Comparison of ENCODE assay signal across 14 mouse cellular contexts in the genomic region with DNA sequence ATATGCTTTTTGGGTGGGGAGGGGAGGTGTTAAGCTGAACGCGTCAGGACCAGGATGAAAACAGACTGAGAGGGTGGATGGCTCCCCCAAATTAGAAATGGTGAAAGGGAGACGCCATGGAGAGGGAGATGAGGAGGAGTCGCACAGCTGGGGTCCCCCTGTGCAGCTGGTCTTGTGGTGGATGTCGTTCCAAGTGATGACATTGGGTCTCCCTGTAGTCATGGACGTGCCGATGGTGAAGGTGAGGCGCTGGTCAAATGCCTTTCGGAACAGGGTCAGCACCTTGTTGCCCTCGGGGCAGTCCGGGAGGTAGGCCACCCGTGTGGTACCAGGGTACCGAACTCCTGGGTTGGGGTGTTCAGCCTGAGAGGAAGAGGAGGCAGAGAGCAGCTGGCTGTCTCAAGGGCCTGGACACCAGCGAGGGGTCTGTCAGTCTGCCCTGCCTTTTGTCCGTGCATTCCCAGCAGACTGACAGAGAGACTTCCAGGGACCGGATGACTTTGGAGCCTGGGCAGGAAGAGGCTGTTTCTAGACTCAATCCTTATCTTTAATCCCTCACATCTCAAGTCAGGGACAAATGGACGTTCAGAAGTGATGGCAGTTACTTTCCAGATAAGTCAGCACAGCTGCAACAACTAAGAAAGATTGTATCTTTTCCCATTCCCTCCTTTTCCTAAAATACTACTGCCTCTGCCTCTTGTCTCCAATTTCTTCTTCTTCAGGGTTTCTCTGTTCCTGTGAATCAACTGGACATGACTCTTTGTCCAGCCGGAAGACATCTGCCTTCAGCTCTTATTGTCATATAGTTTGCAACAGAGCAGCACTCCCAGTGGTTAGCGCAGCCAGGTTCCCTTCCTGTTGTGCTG. TPM values are rescaled to one million over a fixed set of nuclear protein-coding genes. Genes with fewer than 3 reads are reported as not detected.
DNase-seq lines count a peak whose midpoint lies in the region; ATAC-seq and TF ChIP-seq lines count a peak whose summit lies in the region.
"Had no signal": no experiment of that assay in that cellular context is flagged by ENCODE, and none has a peak within 500 bp of the region (broad histone marks: within the 10 kb centered on the region; RNA-seq: fewer than 3 reads in every experiment).

No protein-coding gene starts in this region.

- TF ChIP-seq EP300 in stomach, postnatal 0 days (optimal IDR thresholded peaks at IDR 0.05), result no peak

- H3K4me3 ChIP-seq in heart, embryonic 15.5 days, result no peak overlapping the region
- no peak overlapping the region for H3K4me3 ChIP-seq in midbrain, embryonic 12.5 days
- H3K4me3 ChIP-seq in midbrain, embryonic 13.5 days (replicated peaks), result no peak overlapping the region
- H3K4me3 ChIP-seq in stomach, postnatal 0 days (ENCODE audit: low read depth, low read length), result no peak overlapping the region

- ATAC-seq in heart, embryonic 15.5 days (replicated peaks; ENCODE audit: insufficient number of reproducible peaks, insufficient read depth, low FRiP score, low read depth), result no peak
- ATAC-seq in midbrain, embryonic 12.5 days (ENCODE audit: low FRiP score, low read depth), result no peak
- no peak for ATAC-seq in midbrain, embryonic 13.5 days
- no peak for ATAC-seq in stomach, postnatal 0 days (ENCODE audit: low FRiP score, low TSS enrichment)
- no peak for ATAC-seq in erythroid progenitor cell, adult 5-6 weeks (replicated peaks; ENCODE audit: low FRiP score, poor library complexity, severe bottlenecking)
- ATAC-seq: intestine, postnatal 0 days had no signal

- peak overlapping the region; percentile 36; the same call in 1 of the 2 replicates for H3K27ac ChIP-seq in heart, embryonic 15.5 days
- H3K27ac ChIP-seq in midbrain, embryonic 12.5 days (replicated peaks), result no peak overlapping the region
- no peak overlapping the region for H3K27ac ChIP-seq in midbrain, embryonic 13.5 days
- H3K27ac ChIP-seq in stomach, postnatal 0 days (replicated peaks), result peak overlapping the region; percentile 93
- H3K27ac ChIP-seq: macrophage had no signal

- H3K9me3 ChIP-seq in heart, embryonic 15.5 days (replicated peaks), result no peaks in the 10 kb centered on the region
- peaks cover 3% of the 10 kb centered on the region; the same call in 1 of the 2 replicates for H3K9me3 ChIP-seq in midbrain, embryonic 12.5 days
- H3K9me3 ChIP-seq in midbrain, embryonic 13.5 days, result no peaks in the 10 kb centered on the region
- H3K9me3 ChIP-seq in stomach, postnatal 0 days (ENCODE audit: control insufficient read depth, low read length), result no peaks in the 10 kb centered on the region

- peaks cover 58% of the 10 kb centered on the region for H3K4me1 ChIP-seq in heart, embryonic 15.5 days (replicated peaks)
- peaks cover 57% of the 10 kb centered on the region for H3K4me1 ChIP-seq in midbrain, embryonic 12.5 days
- peaks cover 59% of the 10 kb centered on the region for H3K4me1 ChIP-seq in midbrain, embryonic 13.5 days (replicated peaks)
- no peaks in the 10 kb centered on the region; the same call in 1 of the 2 replicates for H3K4me1 ChIP-seq in stomach, postnatal 0 days (replicated peaks; ENCODE audit: control insufficient read depth, insufficient read depth)

- intact Hi-C loops in heart, postnatal 10 days (cut with DNase I), result loop anchor here (10.0 kb wide), 1 partner anchor 473 kb away; a partner anchor contains a TSS

- TF ChIP-seq CTCF in stomach, postnatal 0 days (IDR thresholded peaks at IDR 0.05; ENCODE audit: low read depth), result no peak

- 63% methylated on average over 19 of the region's 19 CpGs for WGBS in heart, embryonic 15.5 days
- WGBS in midbrain, embryonic 12.5 days, result 78% methylated on average over 19 of the region's 19 CpGs
- WGBS in midbrain, embryonic 13.5 days, result 78% methylated on average over 19 of the region's 19 CpGs
- 78% methylated on average over 19 of the region's 19 CpGs for WGBS in stomach, postnatal 0 days

- no peak overlapping the region; the same call in 1 of the 2 replicates for H3K4me2 ChIP-seq in heart, embryonic 15.5 days
- no peak overlapping the region for H3K4me2 ChIP-seq in midbrain, embryonic 12.5 days (replicated peaks)
- H3K4me2 ChIP-seq in midbrain, embryonic 13.5 days (replicated peaks), result no peak overlapping the region
- H3K4me2 ChIP-seq in stomach, postnatal 0 days (replicated peaks; ENCODE audit: low read depth), result peak overlapping the region; percentile 88

- peaks cover 7% of the 10 kb centered on the region; the same call in 1 of the 2 replicates for H3K27me3 ChIP-seq in heart, embryonic 15.5 days
- peaks cover 4% of the 10 kb centered on the region; the same call in 1 of the 2 replicates for H3K27me3 ChIP-seq in midbrain, embryonic 12.5 days
- no peaks in the 10 kb centered on the region for H3K27me3 ChIP-seq in midbrain, embryonic 13.5 days
- no peaks in the 10 kb centered on the region for H3K27me3 ChIP-seq in stomach, postnatal 0 days (ENCODE audit: control insufficient read depth, insufficient read depth, low read length)

- DNase-seq in heart, postnatal 10 days, result no peak
- peak; percentile 44 for DNase-seq in induced T-regulatory cell, adult 2 months (ENCODE audit: low read depth)
- no peak for DNase-seq in stomach, postnatal 0 days (ENCODE audit: low spot score)
- DNase-seq: adrenal gland, adult 2 months; layer of hippocampus, postnatal 36 days; spleen, adult 18-20 months; thymus, postnatal 4 days had no signal

- H3K9ac ChIP-seq in heart, embryonic 15.5 days, result no peak overlapping the region
- H3K9ac ChIP-seq in midbrain, embryonic 12.5 days (replicated peaks), result 0 out of 2 replicates have a peak overlapping the region, but pooled peaks have one; percentile 20
- H3K9ac ChIP-seq in midbrain, embryonic 13.5 days (replicated peaks), result no peak overlapping the region
- no peak overlapping the region for H3K9ac ChIP-seq in stomach, postnatal 0 days (ENCODE audit: low read length)

- H3K36me3 ChIP-seq in heart, embryonic 15.5 days, result peaks cover 8% of the 10 kb centered on the region
- peaks cover 26% of the 10 kb centered on the region for H3K36me3 ChIP-seq in midbrain, embryonic 12.5 days
- H3K36me3 ChIP-seq in midbrain, embryonic 13.5 days, result peaks cover 32% of the 10 kb centered on the region
- H3K36me3 ChIP-seq in stomach, postnatal 0 days (ENCODE audit: control insufficient read depth, insufficient read depth, low read length), result peaks cover 2% of the 10 kb centered on the region; the same call in 1 of the 2 replicates

RNA-seq across cellular contexts. Expression of a gene that starts 1.5 kb away (rescaled TPM):
- 24.7 and 32.5 TPM in 2 replicates for polyA plus RNA-seq in heart, embryonic 15.5 days (2015; fragmentation: Nextera tagmentation; extraction: Ambion mirVana)
- 10 to 100 TPM; 20.8 to 21.0 TPM for total RNA-seq in heart, postnatal 10 days (2021)
- polyA plus RNA-seq in midbrain, embryonic 12.5 days (2016; fragmentation: Nextera tagmentation; extraction: Ambion mirVana), result 39.6 and 46.1 TPM in 2 replicates
- polyA plus RNA-seq in midbrain, embryonic 13.5 days (2015; fragmentation: Nextera tagmentation; extraction: Ambion mirVana), result 20.2 and 24.5 TPM in 2 replicates
- polyA plus RNA-seq in stomach, postnatal 0 days (2015; fragmentation: Nextera tagmentation; extraction: Ambion mirVana), result 25.3 and 29.7 TPM in 2 replicates
- 0.72 TPM in 1 of 2 replicates, not detected in the other for total RNA-seq in erythroid progenitor cell, adult 5-6 weeks (2015; ENCODE audit: low replicate concordance)
- 0.13 and 10.1 TPM in 2 replicates for total RNA-seq in erythroid progenitor cell, adult 5-6 weeks (2017; ENCODE audit: low replicate concordance)
- polyA plus RNA-seq: macrophage had no signal

RNA-seq across cellular contexts. Expression of a gene that starts 4.1 kb away (rescaled TPM):
- 63.5 and 86.0 TPM in 2 replicates for polyA plus RNA-seq in heart, embryonic 15.5 days (2015; fragmentation: Nextera tagmentation; extraction: Ambion mirVana)
- 10 to 100 TPM; 48.4 to 52.2 TPM for total RNA-seq in heart, postnatal 10 days (2021)
- polyA plus RNA-seq in midbrain, embryonic 12.5 days (2016; fragmentation: Nextera tagmentation; extraction: Ambion mirVana), result 204 and 205 TPM in 2 replicates
- 195 and 234 TPM in 2 replicates for polyA plus RNA-seq in midbrain, embryonic 13.5 days (2015; fragmentation: Nextera tagmentation; extraction: Ambion mirVana)
- polyA plus RNA-seq in stomach, postnatal 0 days (2015; fragmentation: Nextera tagmentation; extraction: Ambion mirVana), result 27.8 and 32.9 TPM in 2 replicates
- 18.9 and 22.0 TPM in 2 replicates for total RNA-seq in erythroid progenitor cell, adult 5-6 weeks (2015; ENCODE audit: low replicate concordance)
- total RNA-seq in erythroid progenitor cell, adult 5-6 weeks (2017; ENCODE audit: low replicate concordance), result 6.3 and 11.9 TPM in 2 replicates

RNA-seq across cellular contexts. Expression of a gene that starts 11.0 kb away (rescaled TPM):
- 15.6 and 16.7 TPM in 2 replicates for polyA plus RNA-seq in heart, embryonic 15.5 days (2015; fragmentation: Nextera tagmentation; extraction: Ambion mirVana)
- 10 to 100 TPM; 40.8 to 48.0 TPM for total RNA-seq in heart, postnatal 10 days (2021)
- 0.89 and 1.1 TPM in 2 replicates for polyA plus RNA-seq in midbrain, embryonic 12.5 days (2016; fragmentation: Nextera tagmentation; extraction: Ambion mirVana)
- polyA plus RNA-seq in midbrain, embryonic 13.5 days (2015; fragmentation: Nextera tagmentation; extraction: Ambion mirVana), result 0.86 and 1.0 TPM in 2 replicates
- polyA plus RNA-seq in stomach, postnatal 0 days (2015; fragmentation: Nextera tagmentation; extraction: Ambion mirVana), result 0.70 and 0.76 TPM in 2 replicates
- not detected in 2 replicates for total RNA-seq in erythroid progenitor cell, adult 5-6 weeks (2015; ENCODE audit: low replicate concordance)
- total RNA-seq in erythroid progenitor cell, adult 5-6 weeks (2017; ENCODE audit: low replicate concordance), result not detected in 2 replicates
- polyA plus RNA-seq: erythroblast, embryonic 14.5 days had no signal

RNA-seq across cellular contexts. Expression of a gene that starts 20.0 kb away (rescaled TPM):
- 23.2 and 27.0 TPM in 2 replicates for polyA plus RNA-seq in heart, embryonic 15.5 days (2015; fragmentation: Nextera tagmentation; extraction: Ambion mirVana)
- 10 to 100 TPM; 26.4 to 28.7 TPM for total RNA-seq in heart, postnatal 10 days (2021)
- 17.0 and 18.1 TPM in 2 replicates for polyA plus RNA-seq in midbrain, embryonic 12.5 days (2016; fragmentation: Nextera tagmentation; extraction: Ambion mirVana)
- polyA plus RNA-seq in midbrain, embryonic 13.5 days (2015; fragmentation: Nextera tagmentation; extraction: Ambion mirVana), result 16.9 and 17.3 TPM in 2 replicates
- polyA plus RNA-seq in stomach, postnatal 0 days (2015; fragmentation: Nextera tagmentation; extraction: Ambion mirVana), result 23.2 and 26.0 TPM in 2 replicates
- total RNA-seq in erythroid progenitor cell, adult 5-6 weeks (2015; ENCODE audit: low replicate concordance), result 31.4 and 61.6 TPM in 2 replicates
- total RNA-seq in erythroid progenitor cell, adult 5-6 weeks (2017; ENCODE audit: low replicate concordance), result 37.8 and 46.2 TPM in 2 replicates

RNA-seq across cellular contexts. Expression of a gene that starts 26.4 kb away (rescaled TPM):
- polyA plus RNA-seq in heart, embryonic 15.5 days (2015; fragmentation: Nextera tagmentation; extraction: Ambion mirVana), result 1.5 and 5.7 TPM in 2 replicates
- total RNA-seq in heart, postnatal 10 days (2021), result 1 to 10 TPM; 3.6 to 3.8 TPM
- polyA plus RNA-seq in midbrain, embryonic 12.5 days (2016; fragmentation: Nextera tagmentation; extraction: Ambion mirVana), result 15.2 and 17.7 TPM in 2 replicates
- polyA plus RNA-seq in midbrain, embryonic 13.5 days (2015; fragmentation: Nextera tagmentation; extraction: Ambion mirVana), result 28.8 and 30.2 TPM in 2 replicates
- polyA plus RNA-seq in stomach, postnatal 0 days (2015; fragmentation: Nextera tagmentation; extraction: Ambion mirVana), result 45.9 and 65.4 TPM in 2 replicates
- 25.2 and 34.2 TPM in 2 replicates for total RNA-seq in erythroid progenitor cell, adult 5-6 weeks (2015; ENCODE audit: low replicate concordance)
- total RNA-seq in erythroid progenitor cell, adult 5-6 weeks (2017; ENCODE audit: low replicate concordance), result 10.7 and 14.0 TPM in 2 replicates

Comparison
In these comparisons a context has a peak if more than half of its experiments do, and no peak if none do; other contexts are left out.
1. H3K27ac ChIP-seq: peak in heart, embryonic 15.5 days (single experiment) and stomach, postnatal 0 days (single experiment); none in midbrain, embryonic 12.5 days (single experiment) and midbrain, embryonic 13.5 days (single experiment).